Mouse (Mus musculus) hindbrain, embryonic 15.5 days (tissue): ENCODE results near the gene Zfp248. TPM values are rescaled to one million over a fixed set of nuclear protein-coding genes. Genes with fewer than 3 reads are reported as not detected.

Experiments used
- ATAC-seq: fragments of 200-750 bp; cut with Nextera tagmentation; 2 replicates; pipeline ENCODE4 v1.8.0; 2017; ENCODE audit warnings: low read depth, moderate number of reproducible peaks, moderate TSS enrichment; ENCODE audit not compliant: low FRiP score
- H3K27ac ChIP-seq: fragments of 300-500 bp; sonication (generic); replicated peaks from 2 replicates; pipeline ENCODE4 v1.5.1; 2015; ENCODE audit warnings: mild to moderate bottlenecking, inconsistent platforms
- H3K27me3 ChIP-seq: fragments of 300-500 bp; sonication (generic); 2 replicates; pipeline ENCODE4 v1.6.1; 2015; ENCODE audit warnings: control low read depth, inconsistent platforms
- H3K36me3 ChIP-seq: fragments of 300-500 bp; sonication (generic); 2 replicates; pipeline ENCODE4 v1.6.1; 2015; ENCODE audit warnings: control low read depth, inconsistent platforms
- H3K4me1 ChIP-seq: fragments of 300-500 bp; sonication (generic); replicated peaks from 2 replicates; pipeline ENCODE4 v1.6.1; 2015; ENCODE audit warnings: control low read depth, inconsistent platforms
- H3K4me2 ChIP-seq: fragments of 300-500 bp; sonication (generic); 2 replicates; pipeline ENCODE4 v1.6.1; 2015; ENCODE audit warnings: moderate library complexity, mild to moderate bottlenecking, inconsistent platforms
- H3K4me3 ChIP-seq: fragments of 300-500 bp; sonication (generic); 2 replicates; pipeline ENCODE4 v1.5.1; 2015; ENCODE audit warnings: mild to moderate bottlenecking, inconsistent platforms
- H3K9ac ChIP-seq: fragments of 300-500 bp; sonication (generic); 2 replicates; pipeline ENCODE4 v1.6.1; 2015; ENCODE audit warnings: inconsistent platforms
- H3K9me3 ChIP-seq: fragments of 300-500 bp; sonication (generic); 2 replicates; pipeline ENCODE4 v1.6.1; 2016; ENCODE audit warnings: control low read depth, inconsistent platforms
- WGBS: fragments of 180-500 bp; shearing (Covaris S2); methylation state at CpG from one replicate; pipeline ENCODE4 v1.1.7; 2015; 5-methylcytosine and 5-hydroxymethylcytosine counted together
- polyA plus RNA-seq: library from polyadenylated mRNA; unstranded; fragments of >200 nt; fragmentation: Nextera tagmentation; extraction: Ambion mirVana; gene quantifications from 2 replicates; pipeline ENCODE4 v1.2.1, GENCODE M21; 2015

The Zfp248 gene
- polyA plus RNA-seq, 1 experiment from 2014 or later, result 16.8 TPM

DNA sequence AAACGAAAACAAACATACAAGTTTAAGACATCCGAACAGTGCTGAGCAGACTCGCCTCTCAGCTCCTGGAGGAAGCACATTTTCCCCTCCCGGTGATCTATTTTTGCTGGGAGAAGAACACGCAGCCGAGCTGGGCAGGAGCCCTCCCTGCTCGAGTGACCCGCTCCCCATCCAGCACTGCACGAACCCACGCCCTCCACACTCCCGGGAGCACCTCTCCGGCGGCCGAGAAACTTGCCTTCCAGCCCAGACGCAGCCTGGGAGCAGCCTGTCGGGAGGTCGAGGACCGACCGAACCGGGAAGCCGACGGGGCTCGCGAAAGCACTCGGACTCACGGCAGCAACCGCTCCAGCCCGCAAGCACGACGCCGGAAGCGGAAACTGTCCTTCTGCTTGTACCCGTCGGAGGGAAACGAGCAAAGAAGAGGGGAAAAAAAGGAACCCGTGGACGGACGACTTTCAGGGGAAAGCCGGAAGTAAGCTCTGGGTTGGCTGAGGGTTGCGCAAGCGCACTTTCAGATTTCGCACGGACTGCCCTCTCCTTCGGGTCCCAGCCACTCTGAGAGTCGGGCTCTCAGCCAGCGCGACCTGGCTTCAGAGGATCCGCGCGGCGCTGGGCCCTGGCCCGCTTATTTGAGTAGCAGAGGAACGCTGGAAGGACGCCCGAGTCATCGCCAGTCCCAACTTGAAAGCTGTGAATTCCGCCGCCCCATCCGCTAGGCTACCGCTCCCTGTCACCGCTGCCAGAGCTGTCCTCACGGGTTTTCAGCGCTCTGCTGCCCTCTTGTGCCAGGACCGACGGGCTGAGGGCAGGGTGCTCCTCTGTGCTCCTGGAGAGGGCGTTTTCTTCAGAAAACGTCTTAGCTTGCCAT lies 36.0 kb downstream of the Zfp248 start, which contains the start of gene Bms1:
Gene Bms1, minus strand, starts transcription at position 425 of the 871 bp plus-strand sequence.
- ATAC-seq, result peak; percentile 99
- Histone ChIP-seq H3K4me2 (peak within 1 kb of the TSS; percentile 64), H3K4me1 (peaks cover 14% of the 10 kb centered on the region), H3K27me3 (no peaks in the 10 kb centered on the region), H3K36me3 (peaks cover 26% of the 10 kb centered on the region), H3K27ac (peak within 1 kb of the TSS; percentile 94), H3K9ac (peak within 1 kb of the TSS; percentile 77), H3K9me3 (no peaks in the 10 kb centered on the region), H3K4me3 (peak within 1 kb of the TSS; percentile 79)
- under 1% methylated on average over 67 of the region's 67 CpGs for WGBS

DNA sequence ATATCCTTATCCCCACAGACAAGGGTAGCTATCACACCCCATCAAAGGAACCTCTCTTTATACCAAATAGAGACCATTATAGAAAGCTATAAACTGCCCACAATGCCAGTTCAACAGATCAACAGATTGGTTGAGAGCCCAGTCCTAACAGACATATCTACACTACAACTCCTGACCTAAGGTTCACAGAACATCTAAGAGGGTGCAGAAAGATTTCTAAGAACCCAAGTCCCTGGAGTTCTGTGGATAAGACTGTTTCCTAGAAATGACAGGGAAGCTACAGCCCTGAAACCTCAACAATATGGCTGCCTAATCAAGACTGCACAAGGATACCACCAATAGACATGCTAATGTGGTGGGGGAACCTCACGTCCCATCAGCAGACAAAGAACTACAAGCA lies 44.9 kb downstream of the Zfp248 start:
- Histone ChIP-seq H3K27me3 (no peaks in the 10 kb centered on the region), H3K9ac (no peak overlapping the region), H3K9me3 (no peaks in the 10 kb centered on the region), H3K36me3 (peaks cover 72% of the 10 kb centered on the region), H3K4me3 (no peak overlapping the region), H3K27ac (no peak overlapping the region), H3K4me2 (no peak overlapping the region), H3K4me1 (no peaks in the 10 kb centered on the region)
- no peak for ATAC-seq
- WGBS, result 71% methylated on average over 1 of the region's 1 CpGs

GRCm38 (mm10) chr6:118408510-118408909 lies 46.8 kb downstream of the Zfp248 start:
- Histone ChIP-seq H3K4me2 (no peak overlapping the region), H3K4me3 (no peak overlapping the region), H3K4me1 (no peaks in the 10 kb centered on the region), H3K27ac (no peak overlapping the region), H3K9ac (no peak overlapping the region), H3K27me3 (no peaks in the 10 kb centered on the region), H3K9me3 (no peaks in the 10 kb centered on the region), H3K36me3 (peaks cover 73% of the 10 kb centered on the region)
- 92% methylated on average over 5 of the region's 5 CpGs for WGBS
- no peak for ATAC-seq

- H3K9ac ChIP-seq, result no peak overlapping the region
- no peak overlapping the region for H3K4me3 ChIP-seq
- no peak overlapping the region for H3K4me2 ChIP-seq
- no peaks in the 10 kb centered on the region for H3K27me3 ChIP-seq
- 51% methylated on average over 4 of the region's 4 CpGs for WGBS
- no peaks in the 10 kb centered on the region for H3K9me3 ChIP-seq
- ATAC-seq, result no peak
- no peak overlapping the region for H3K27ac ChIP-seq
- peaks cover 72% of the 10 kb centered on the region for H3K36me3 ChIP-seq
- no peaks in the 10 kb centered on the region for H3K4me1 ChIP-seq
Observed at GRCm38 (mm10) chr6:118406421-118406820, 48.9 kb downstream of the Zfp248 start.

DNA sequence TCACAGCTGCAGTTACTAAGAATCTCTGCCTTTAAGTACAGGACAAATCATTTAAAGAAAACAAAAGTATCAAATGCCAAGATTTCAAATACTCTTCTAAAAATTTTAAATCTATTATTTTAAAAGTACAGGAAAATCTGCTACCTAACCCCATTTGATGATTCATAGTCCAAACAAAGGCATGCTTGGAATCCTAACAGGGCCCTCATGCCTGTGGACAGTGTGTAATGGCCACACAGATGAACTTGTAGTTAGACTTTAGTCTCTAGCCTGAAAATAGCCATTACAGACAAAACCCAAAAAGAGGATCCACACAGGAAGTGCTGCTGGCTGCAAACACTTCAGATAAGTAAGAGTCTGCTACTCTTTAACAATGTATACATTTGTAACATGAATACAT lies 64.6 kb downstream of the Zfp248 start:
- Histone ChIP-seq H3K4me1 (no peaks in the 10 kb centered on the region), H3K4me3 (no peak overlapping the region), H3K27ac (no peak overlapping the region), H3K36me3 (peaks cover 67% of the 10 kb centered on the region), H3K4me2 (no peak overlapping the region), H3K9ac (no peak overlapping the region), H3K9me3 (no peaks in the 10 kb centered on the region), H3K27me3 (no peaks in the 10 kb centered on the region)
- no peak for ATAC-seq

GRCm38 (mm10) chr6:118385962-118386361 lies 69.4 kb downstream of the Zfp248 start:
- H3K9ac ChIP-seq, result no peak overlapping the region
- 88% methylated on average over 3 of the region's 3 CpGs for WGBS
- H3K4me2 ChIP-seq, result no peak overlapping the region
- no peak for ATAC-seq
- no peak overlapping the region for H3K27ac ChIP-seq
- no peaks in the 10 kb centered on the region for H3K9me3 ChIP-seq
- H3K4me1 ChIP-seq, result no peaks in the 10 kb centered on the region
- H3K27me3 ChIP-seq, result no peaks in the 10 kb centered on the region
- H3K4me3 ChIP-seq, result no peak overlapping the region
- peaks cover 41% of the 10 kb centered on the region for H3K36me3 ChIP-seq

GRCm38 (mm10) chr6:118381234-118381633 lies 74.1 kb downstream of the Zfp248 start:
- no peak overlapping the region for H3K4me2 ChIP-seq
- no peak for ATAC-seq
- H3K9me3 ChIP-seq, result no peaks in the 10 kb centered on the region
- H3K4me3 ChIP-seq, result no peak overlapping the region
- peaks cover 7% of the 10 kb centered on the region; the same call in 1 of the 2 replicates for H3K4me1 ChIP-seq
- peaks cover 21% of the 10 kb centered on the region for H3K36me3 ChIP-seq
- H3K27me3 ChIP-seq, result no peaks in the 10 kb centered on the region
- no peak overlapping the region for H3K9ac ChIP-seq
- 92% methylated on average over 4 of the region's 4 CpGs for WGBS
- no peak overlapping the region for H3K27ac ChIP-seq

GRCm38 (mm10) chr6:118380630-118381029 lies 74.7 kb downstream of the Zfp248 start:
- Histone ChIP-seq H3K4me1 (peaks cover 7% of the 10 kb centered on the region; the same call in 1 of the 2 replicates), H3K4me3 (no peak overlapping the region), H3K9ac (no peak overlapping the region), H3K36me3 (peaks cover 21% of the 10 kb centered on the region), H3K27me3 (no peaks in the 10 kb centered on the region), H3K4me2 (no peak overlapping the region), H3K27ac (no peak overlapping the region), H3K9me3 (no peaks in the 10 kb centered on the region)
- no peak for ATAC-seq
- 68% methylated on average over 3 of the region's 3 CpGs for WGBS

GRCm38 (mm10) chr6:118379451-118380167 lies 75.7 kb downstream of the Zfp248 start:
- Histone ChIP-seq H3K9ac (0 out of 2 replicates have a peak overlapping the region, but pooled peaks have one; percentile 17), H3K4me1 (peaks cover 7% of the 10 kb centered on the region; the same call in 1 of the 2 replicates)
- WGBS, result 30% methylated on average over 20 of the region's 20 CpGs

DNA sequence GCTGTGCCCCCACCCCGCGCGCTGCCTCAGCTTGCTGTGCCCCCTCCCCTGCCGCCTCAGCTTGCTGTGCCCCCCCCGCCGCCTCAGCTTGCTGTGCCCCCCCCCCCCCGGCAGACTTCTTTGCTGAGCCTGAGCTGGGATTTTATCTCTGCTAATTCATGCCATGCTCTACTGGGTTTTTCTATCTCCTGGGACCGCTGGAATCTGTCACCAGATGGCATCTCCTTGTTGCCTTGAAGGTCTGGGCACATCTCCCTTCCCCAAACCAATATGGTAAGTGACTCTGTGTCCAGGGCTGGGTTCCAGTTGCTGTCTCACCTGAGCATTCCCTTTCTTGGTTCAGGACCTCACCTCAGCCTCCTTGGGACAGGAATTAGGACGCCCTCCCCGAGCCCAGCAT lies 77.7 kb downstream of the Zfp248 start:
- no peak overlapping the region for H3K4me3 ChIP-seq
- H3K27me3 ChIP-seq, result no peaks in the 10 kb centered on the region
- H3K9ac ChIP-seq, result no peak overlapping the region
- H3K27ac ChIP-seq, result no peak overlapping the region
- peaks cover 5% of the 10 kb centered on the region; the same call in 1 of the 2 replicates for H3K36me3 ChIP-seq
- no peak overlapping the region for H3K4me2 ChIP-seq
- no peak for ATAC-seq
- WGBS, result 48% methylated on average over 10 of the region's 10 CpGs
- H3K4me1 ChIP-seq, result peaks cover 7% of the 10 kb centered on the region; the same call in 1 of the 2 replicates
- H3K9me3 ChIP-seq, result no peaks in the 10 kb centered on the region

More at GRCm38 (mm10) chr6:118379451-118380167, 75.7 kb downstream of the Zfp248 start:
- Histone ChIP-seq H3K4me2 (peak overlapping the region; percentile 46), H3K36me3 (peaks cover 21% of the 10 kb centered on the region), H3K27me3 (no peaks in the 10 kb centered on the region), H3K4me3 (0 out of 2 replicates have a peak overlapping the region, but pooled peaks have one; percentile 11), H3K27ac (no peak overlapping the region), H3K9me3 (no peaks in the 10 kb centered on the region)
- ATAC-seq, result peak; percentile 90
